Mouse (Mus musculus) urinary bladder, adult 2 months (tissue): ENCODE measurements around the gene Ifne. TPM values are rescaled to one million over a fixed set of nuclear protein-coding genes. Genes with fewer than 3 reads are reported as not detected.

Experiments
- DNase-seq: peaks from one replicate; pipeline ENCODE4 v3.0.0; 2022; ENCODE audit warnings: low spot score
- polyA plus RNA-seq: library from polyadenylated mRNA; depleted of rRNA; stranded (reverse); fragments of >200 nt; gene quantifications from 2 replicates; pipeline ENCODE4 v1.2.3, GENCODE M21; 2012; rRNA removed

Gene Ifne
- polyA plus RNA-seq, result 0.48 and 0.80 TPM in 2 replicates

GRCm38 (mm10) chr4:88880101-88880500 lies at the start of gene Ifne:
Gene Ifne, minus strand, starts transcription at chr4:88880201.
- DNase-seq, result no peak

GRCm38 (mm10) chr4:88928341-88929102 lies 48.5 kb upstream of the Ifne start:
- DNase-seq, result no peak

DNA sequence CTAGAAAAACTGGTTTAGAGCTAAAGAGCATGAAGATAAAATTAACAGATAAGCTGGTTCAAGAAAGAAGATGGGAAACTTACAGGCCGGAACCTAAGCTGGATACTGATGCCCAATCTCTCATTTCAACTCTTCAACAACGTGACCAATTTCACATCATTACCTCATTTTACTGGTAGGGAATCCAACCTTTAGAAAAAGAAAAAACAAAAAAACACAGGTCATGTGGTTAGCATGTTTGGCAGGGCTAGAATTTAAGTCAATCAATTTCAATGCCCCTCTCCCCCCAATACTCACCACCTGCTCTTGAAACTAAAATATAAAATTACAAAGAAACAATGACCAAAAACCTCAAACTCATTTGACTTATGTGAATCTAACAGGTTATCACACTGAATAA lies 47.8 kb upstream of the Ifne start:
- no peak for DNase-seq

GRCm38 (mm10) chr4:88926637-88927036 lies 46.6 kb upstream of the Ifne start:
- DNase-seq, result no peak

GRCm38 (mm10) chr4:88926082-88926481 lies 46.1 kb upstream of the Ifne start:
- DNase-seq, result no peak

DNA sequence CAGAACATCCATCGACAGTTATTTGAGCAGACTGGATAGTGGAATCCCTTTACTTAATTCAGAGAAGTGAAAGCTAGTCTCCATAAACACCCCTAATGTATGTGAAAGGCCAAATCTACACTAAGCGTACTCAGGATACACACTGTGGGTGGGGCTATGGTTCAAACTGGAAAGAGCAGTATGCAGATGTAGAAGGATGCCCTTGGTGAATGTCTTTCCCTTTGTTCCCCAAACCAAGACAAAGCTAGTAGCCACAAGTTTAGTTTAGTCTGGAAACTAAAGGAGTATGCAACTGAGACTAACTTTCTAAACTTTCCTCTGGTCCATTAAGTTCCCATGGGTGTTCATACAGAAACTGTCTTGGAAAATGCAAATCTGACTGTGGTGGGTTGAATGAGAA lies 45.5 kb upstream of the Ifne start:
- no peak for DNase-seq

GRCm38 (mm10) chr4:88921280-88921679 lies 41.3 kb upstream of the Ifne start:
- DNase-seq, result no peak

DNA sequence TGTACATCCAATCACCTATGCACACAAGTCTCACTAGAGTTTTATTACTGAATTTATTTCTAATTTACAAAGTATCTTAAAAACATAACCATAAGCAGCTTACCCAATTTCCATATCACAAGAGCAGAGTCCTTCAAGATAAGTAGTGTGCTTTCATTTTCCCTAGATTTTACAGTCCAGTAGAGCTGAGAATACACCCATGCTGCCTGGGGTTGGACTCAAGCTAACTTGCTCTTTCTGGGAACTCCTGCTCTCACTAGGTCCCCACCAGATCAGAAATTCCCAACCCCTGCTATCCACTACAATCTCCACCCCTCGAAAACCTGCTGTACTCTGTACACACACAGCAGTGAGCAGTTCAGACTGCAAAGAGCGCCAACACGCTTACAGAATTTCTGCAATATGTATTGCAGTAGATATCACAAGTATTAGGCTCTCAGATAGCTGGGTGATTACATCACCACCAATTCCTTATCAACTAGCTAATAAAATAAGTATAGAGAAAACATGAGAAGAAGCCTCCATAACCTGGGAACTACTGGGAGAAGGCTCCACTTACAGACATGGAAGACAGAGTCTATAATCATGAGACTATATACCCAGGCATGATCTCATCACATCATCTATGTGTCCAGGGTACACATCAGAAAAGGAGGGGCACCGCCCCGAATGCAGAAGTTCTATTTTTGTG lies 37.9 kb upstream of the Ifne start:
- no peak for DNase-seq

GRCm38 (mm10) chr4:88916306-88916705 lies 36.3 kb upstream of the Ifne start:
- no peak for DNase-seq

- DNase-seq, result no peak
These were observed 34.0 kb upstream of the Ifne start for GRCm38 (mm10) chr4:88913984-88914383.

DNA sequence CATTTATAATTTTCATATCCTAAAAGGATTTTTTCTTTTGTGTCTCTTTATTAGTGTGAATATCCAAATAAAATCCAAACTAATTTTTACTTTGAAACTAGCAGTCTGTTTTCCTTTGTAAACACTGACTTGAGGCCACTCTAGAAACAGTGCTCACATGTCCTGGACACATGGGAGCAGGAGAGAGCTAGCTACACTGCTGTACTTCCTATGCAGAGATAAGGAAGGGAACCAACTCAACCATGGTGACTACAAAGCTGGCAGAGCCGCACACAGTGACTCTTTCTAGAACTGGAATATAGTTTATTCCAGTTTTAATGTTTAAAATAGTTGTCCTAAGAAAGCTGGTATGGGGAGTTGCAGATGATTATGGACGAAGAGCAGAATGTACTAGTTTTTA lies 32.9 kb upstream of the Ifne start:
- no peak for DNase-seq

DNA sequence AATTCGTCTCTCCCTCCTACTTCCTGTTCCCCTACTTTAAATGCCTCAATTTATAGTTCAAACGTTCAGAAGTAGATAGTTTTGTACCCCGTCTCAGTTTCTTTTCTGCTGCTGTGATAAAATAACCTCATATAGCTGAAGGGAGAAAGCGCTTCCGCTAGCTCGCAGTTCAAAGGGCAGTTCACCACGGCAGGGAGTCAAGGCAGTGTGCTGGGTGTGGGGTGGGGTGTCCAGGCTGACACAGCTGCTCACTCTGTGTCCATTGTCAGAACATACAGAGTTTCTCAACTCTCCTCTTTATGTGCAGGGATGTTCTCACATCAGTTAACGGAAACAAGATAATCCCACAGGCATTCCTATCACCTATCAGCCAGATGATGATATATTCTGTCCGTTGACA lies 32.2 kb upstream of the Ifne start:
- DNase-seq, result no peak

DNA sequence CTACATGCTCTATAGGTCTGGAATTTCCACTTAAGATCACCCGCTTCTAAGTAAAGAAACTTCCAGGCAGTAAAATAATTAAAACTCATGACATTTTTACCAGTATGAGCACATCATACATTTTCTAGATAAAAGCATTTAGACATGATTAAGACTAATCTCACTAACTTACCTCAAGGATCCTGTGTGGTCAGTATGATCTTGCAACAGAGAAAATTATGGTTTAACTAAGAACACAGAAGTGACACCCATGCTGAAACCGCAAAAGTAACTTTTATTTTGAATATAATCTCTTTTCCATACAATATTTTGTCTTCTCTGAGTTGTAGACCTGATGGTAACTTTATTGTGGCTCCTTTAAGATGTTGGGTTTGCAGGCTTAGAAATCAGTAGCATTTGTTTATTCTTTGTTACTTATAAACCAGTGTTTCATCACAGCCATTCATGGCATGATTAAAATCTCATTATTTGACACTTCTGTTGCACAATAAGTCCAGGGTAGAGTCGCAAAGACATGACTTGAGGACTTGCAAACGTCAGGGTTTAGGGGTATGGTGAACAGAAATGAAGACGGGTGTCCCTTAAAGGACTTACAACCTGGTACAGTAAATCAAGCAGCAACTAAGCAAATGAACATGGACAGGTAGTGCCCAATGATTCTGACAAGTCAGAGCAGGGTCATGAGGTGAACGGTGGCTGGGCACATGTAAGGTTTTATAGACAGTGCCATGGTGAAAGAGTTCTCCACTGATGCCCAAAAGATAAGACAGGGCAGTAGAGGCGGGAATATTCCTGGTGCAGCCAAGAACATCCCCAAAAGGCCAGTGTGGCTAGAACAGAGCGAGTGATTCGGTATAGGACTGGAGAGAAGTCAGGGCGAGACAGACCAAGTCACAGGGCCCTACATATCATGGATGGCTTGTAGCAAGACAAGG lies 29.9 kb upstream of the Ifne start:
- no peak for DNase-seq

GRCm38 (mm10) chr4:88893201-88893754 lies 13.3 kb upstream of the Ifne start:
- no peak for DNase-seq

GRCm38 (mm10) chr4:88888236-88888635 lies 8.2 kb upstream of the Ifne start:
- DNase-seq, result no peak

GRCm38 (mm10) chr4:88878772-88879171 lies 1.2 kb downstream of the Ifne start:
- DNase-seq, result no peak

- no peak for DNase-seq
These were observed 1.8 kb downstream of the Ifne start for GRCm38 (mm10) chr4:88878246-88878645.

DNA sequence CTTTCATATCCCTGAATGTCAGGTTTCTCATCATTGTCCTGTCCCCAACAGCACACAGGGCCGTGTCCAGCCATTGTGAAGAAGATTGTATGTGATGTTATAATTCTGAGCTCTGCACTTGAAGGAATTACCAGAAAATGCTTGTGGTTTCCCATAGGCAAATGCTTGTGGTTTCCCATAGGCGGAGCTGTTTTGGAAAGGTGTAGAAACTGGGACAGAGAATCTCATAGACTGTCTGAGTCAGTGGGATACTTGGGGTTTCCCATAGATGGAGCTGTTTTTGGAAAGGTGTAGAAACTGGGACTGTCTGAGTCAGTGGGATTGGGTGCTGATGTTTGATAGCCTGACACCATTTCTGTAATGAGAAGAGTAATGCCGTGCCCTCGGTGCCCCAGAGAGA lies 3.5 kb downstream of the Ifne start:
- no peak for DNase-seq

DNA sequence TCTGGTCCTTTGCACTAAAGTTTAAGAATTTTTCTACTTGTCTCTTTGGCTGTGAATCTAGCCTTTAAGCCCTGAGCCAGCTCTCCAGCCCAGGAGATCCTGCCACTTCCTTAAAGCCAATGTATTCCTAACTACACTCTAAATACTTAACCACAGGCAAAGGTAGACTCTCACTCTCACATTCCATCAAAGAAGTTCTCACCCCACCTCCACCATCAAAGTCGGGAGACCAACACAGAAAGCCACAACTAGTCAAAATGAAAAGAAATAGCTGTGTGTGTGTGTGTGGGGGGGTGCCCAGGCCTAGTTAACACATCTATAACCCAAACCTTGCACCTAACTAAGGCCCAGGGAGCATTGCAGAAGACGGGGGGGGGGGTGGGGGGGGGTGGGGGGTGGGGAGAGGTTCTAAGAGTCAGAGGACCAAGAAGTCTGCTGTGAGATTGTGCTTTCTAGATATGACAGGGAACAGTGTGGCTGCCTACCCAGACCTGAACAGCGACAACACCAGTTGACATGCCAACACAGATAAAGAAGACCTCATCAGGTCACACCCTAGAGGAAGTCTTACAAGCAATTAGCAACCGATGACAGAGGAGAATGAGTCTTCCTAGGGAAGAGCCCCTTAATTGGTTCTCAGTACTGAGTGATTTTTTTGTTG lies 4.4 kb downstream of the Ifne start:
- DNase-seq, result no peak

DNA sequence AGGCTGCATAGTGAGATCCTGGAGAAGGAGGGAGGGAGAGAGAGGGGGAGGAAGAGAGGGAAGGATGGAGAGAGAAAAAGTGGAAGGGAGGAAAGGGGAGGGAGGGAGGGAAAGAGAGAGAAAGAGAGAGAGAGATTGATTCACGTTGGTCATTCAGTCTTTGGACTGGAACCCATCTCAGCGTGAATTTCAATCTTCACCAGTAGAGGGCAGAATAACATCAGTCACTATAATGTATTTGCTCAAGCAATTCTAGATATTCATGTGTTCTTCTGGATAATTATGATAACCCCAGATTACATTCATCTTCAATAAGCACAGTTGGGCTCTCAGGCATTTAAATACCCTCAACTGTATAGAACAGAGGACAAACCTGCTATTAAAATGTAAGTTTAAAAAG lies 7.3 kb downstream of the Ifne start:
- no peak for DNase-seq
